Mouse (Mus musculus): Measurements from ENCODE around the gene Nfx1. TPM values are rescaled to one million over a fixed set of nuclear protein-coding genes. Genes with fewer than 3 reads are reported as not detected.

Gene Nfx1
- total RNA-seq, 1 experiment from 2014 or later = 52.8 TPM

- no peak for ATAC-seq (replicated peaks; ENCODE audit: insufficient number of reproducible peaks, low FRiP score, low TSS enrichment, poor library complexity, severe bottlenecking)
Measured at GRCm38 (mm10) chr4:41037942-41038341, 67.2 kb downstream of the Nfx1 start.

- no peak for ATAC-seq (replicated peaks; ENCODE audit: insufficient number of reproducible peaks, low FRiP score, low TSS enrichment, poor library complexity, severe bottlenecking)
Measured at GRCm38 (mm10) chr4:41040983-41041382, 70.3 kb downstream of the Nfx1 start.

- ATAC-seq (replicated peaks; ENCODE audit: insufficient number of reproducible peaks, low FRiP score, low TSS enrichment, poor library complexity, severe bottlenecking) = no peak
Measured at GRCm38 (mm10) chr4:41042880-41043279, 72.2 kb downstream of the Nfx1 start.

GRCm38 (mm10) chr4:41043961-41044360, 73.3 kb downstream of the Nfx1 start:
- no peak for ATAC-seq (replicated peaks; ENCODE audit: insufficient number of reproducible peaks, low FRiP score, low TSS enrichment, poor library complexity, severe bottlenecking)

- no peak for ATAC-seq (replicated peaks; ENCODE audit: insufficient number of reproducible peaks, low FRiP score, low TSS enrichment, poor library complexity, severe bottlenecking)
Measured at GRCm38 (mm10) chr4:41045288-41045687, 74.6 kb downstream of the Nfx1 start.

GRCm38 (mm10) chr4:41046254-41046795, 75.6 kb downstream of the Nfx1 start:
- no peak for ATAC-seq (replicated peaks; ENCODE audit: insufficient number of reproducible peaks, low FRiP score, low TSS enrichment, poor library complexity, severe bottlenecking)

GRCm38 (mm10) chr4:41047524-41048271, 77.0 kb downstream of the Nfx1 start, which contains the start of gene Aqp7:
Gene Aqp7 (minus strand): TSS chr4:41048139.
- no peak for ATAC-seq (replicated peaks; ENCODE audit: insufficient number of reproducible peaks, low FRiP score, low TSS enrichment, poor library complexity, severe bottlenecking)

- no peak for ATAC-seq (replicated peaks; ENCODE audit: insufficient number of reproducible peaks, low FRiP score, low TSS enrichment, poor library complexity, severe bottlenecking)
Measured at GRCm38 (mm10) chr4:41048926-41049325, 78.2 kb downstream of the Nfx1 start.

GRCm38 (mm10) chr4:41050726-41051675, 80.3 kb downstream of the Nfx1 start:
- ATAC-seq (replicated peaks; ENCODE audit: insufficient number of reproducible peaks, low FRiP score, low TSS enrichment, poor library complexity, severe bottlenecking) = peak; percentile 58; the same call in 1 of the 2 replicates

- ATAC-seq (replicated peaks; ENCODE audit: insufficient number of reproducible peaks, low FRiP score, low TSS enrichment, poor library complexity, severe bottlenecking) = no peak
Measured at GRCm38 (mm10) chr4:41051781-41052180, 81.1 kb downstream of the Nfx1 start.

GRCm38 (mm10) chr4:41055111-41055510, 84.4 kb downstream of the Nfx1 start:
- no peak for ATAC-seq (replicated peaks; ENCODE audit: insufficient number of reproducible peaks, low FRiP score, low TSS enrichment, poor library complexity, severe bottlenecking)

GRCm38 (mm10) chr4:41056253-41056652, 85.5 kb downstream of the Nfx1 start:
- no peak for ATAC-seq (replicated peaks; ENCODE audit: insufficient number of reproducible peaks, low FRiP score, low TSS enrichment, poor library complexity, severe bottlenecking)

GRCm38 (mm10) chr4:41056742-41057332, 86.1 kb downstream of the Nfx1 start:
- ATAC-seq (replicated peaks; ENCODE audit: insufficient number of reproducible peaks, low FRiP score, low TSS enrichment, poor library complexity, severe bottlenecking) = no peak

GRCm38 (mm10) chr4:41057361-41057760, 86.7 kb downstream of the Nfx1 start:
- no peak for ATAC-seq (replicated peaks; ENCODE audit: insufficient number of reproducible peaks, low FRiP score, low TSS enrichment, poor library complexity, severe bottlenecking)

- ATAC-seq (replicated peaks; ENCODE audit: insufficient number of reproducible peaks, low FRiP score, low TSS enrichment, poor library complexity, severe bottlenecking) = no peak
Measured at GRCm38 (mm10) chr4:41063351-41063750, 92.6 kb downstream of the Nfx1 start.

- no peak for ATAC-seq (replicated peaks; ENCODE audit: insufficient number of reproducible peaks, low FRiP score, low TSS enrichment, poor library complexity, severe bottlenecking)
Measured at GRCm38 (mm10) chr4:41063894-41064673, 93.4 kb downstream of the Nfx1 start.

- ATAC-seq (replicated peaks; ENCODE audit: insufficient number of reproducible peaks, low FRiP score, low TSS enrichment, poor library complexity, severe bottlenecking) = no peak
Measured at GRCm38 (mm10) chr4:41065196-41065595, 94.5 kb downstream of the Nfx1 start.

Data from monocyte, adult 5-6 weeks (primary cell).